Mouse (Mus musculus): ENCODE measurements at regions not wholly inside any gene's neighbourhood (a gene's known extent, or its start where the extent isn't known, plus 50 kb on each side); places are given as distances from the start of the nearest gene placed in this dataset.

GRCm38 (mm10) chr14:58570021-58570420 is 499.7 kb downstream of the Fgf9 start:
- DNase-seq: no peak

- no peak for DNase-seq
Observed at GRCm38 (mm10) chr14:58567472-58567871, 497.1 kb downstream of the Fgf9 start.

- DNase-seq: no peak
Observed at GRCm38 (mm10) chr14:58563082-58563481, 492.7 kb downstream of the Fgf9 start.

- no peak for DNase-seq
Observed at GRCm38 (mm10) chr14:58550785-58551184, 480.4 kb downstream of the Fgf9 start.

- no peak for DNase-seq
Observed at GRCm38 (mm10) chr14:58545778-58546177, 475.4 kb downstream of the Fgf9 start.

- no peak for DNase-seq
Observed at GRCm38 (mm10) chr14:58543140-58543767, 472.9 kb downstream of the Fgf9 start.

GRCm38 (mm10) chr14:58538135-58538534 is 467.8 kb downstream of the Fgf9 start:
- no peak for DNase-seq

GRCm38 (mm10) chr14:58520976-58521549 is 450.7 kb downstream of the Fgf9 start:
- no peak for DNase-seq

- DNase-seq: no peak
Observed at GRCm38 (mm10) chr14:58520384-58520783, 450.0 kb downstream of the Fgf9 start.

GRCm38 (mm10) chr14:58519086-58519485 is 448.7 kb downstream of the Fgf9 start:
- DNase-seq: no peak

GRCm38 (mm10) chr14:58516543-58516942 is 446.2 kb downstream of the Fgf9 start:
- DNase-seq: peak; percentile 55

- DNase-seq: peak; percentile 49
Observed at GRCm38 (mm10) chr14:58512177-58512576, 441.8 kb downstream of the Fgf9 start.

GRCm38 (mm10) chr14:58511571-58511985 is 441.2 kb downstream of the Fgf9 start:
- peak; percentile 85 for DNase-seq

GRCm38 (mm10) chr14:58510790-58511189 is 440.4 kb downstream of the Fgf9 start:
- peak; percentile 51 for DNase-seq

GRCm38 (mm10) chr14:58509106-58509505 is 438.8 kb downstream of the Fgf9 start:
- DNase-seq: no peak

GRCm38 (mm10) chr14:58506490-58506889 is 436.1 kb downstream of the Fgf9 start:
- no peak for DNase-seq

- peak; percentile 94 for DNase-seq
Observed at GRCm38 (mm10) chr14:58505841-58506240, 435.5 kb downstream of the Fgf9 start.

GRCm38 (mm10) chr14:58502890-58503289 is 432.5 kb downstream of the Fgf9 start:
- peak; percentile 83 for DNase-seq

- peak; percentile 34 for DNase-seq
Observed at GRCm38 (mm10) chr14:58500014-58500413, 429.7 kb downstream of the Fgf9 start.

GRCm38 (mm10) chr14:58499501-58499900 is 429.2 kb downstream of the Fgf9 start:
- peak; percentile 52 for DNase-seq

- DNase-seq: peak; percentile 43
Observed at GRCm38 (mm10) chr14:58499071-58499470, 428.7 kb downstream of the Fgf9 start.

GRCm38 (mm10) chr14:58496902-58497301 is 426.6 kb downstream of the Fgf9 start:
- no peak for DNase-seq

- peak; percentile 64 for DNase-seq
Observed at GRCm38 (mm10) chr14:58494400-58494987, 424.1 kb downstream of the Fgf9 start.

- DNase-seq: peak; percentile 50
Observed at GRCm38 (mm10) chr14:58492118-58492517, 421.8 kb downstream of the Fgf9 start.
